Mouse (Mus musculus) bone marrow macrophage, adult 2 months (primary cell): Measurements from ENCODE around the gene 2010109A12Rik. TPM values are rescaled to one million over a fixed set of nuclear protein-coding genes. Genes with fewer than 3 reads are reported as not detected.

ENCODE experiments used
- H3K27ac ChIP-seq: 2 replicates; pipeline ENCODE4 v1.5.1; 2012; ENCODE audit warnings: low read depth, low read length; ENCODE audit not compliant: insufficient read depth
- H3K4me1 ChIP-seq: 2 replicates; pipeline ENCODE4 v1.6.1; 2012; ENCODE audit warnings: low read length; ENCODE audit not compliant: control insufficient read depth, insufficient read depth
- H3K4me3 ChIP-seq: 2 replicates; pipeline ENCODE4 v1.5.1; 2012; ENCODE audit warnings: mild to moderate bottlenecking, low read length, moderate library complexity; ENCODE audit not compliant: insufficient read depth
- CTCF ChIP-seq: IDR thresholded peaks from 2 replicates; pipeline ENCODE4 v1.5.1; 2012; ENCODE audit warnings: low read depth, mild to moderate bottlenecking, low read length, moderate library complexity
- POLR2A ChIP-seq: IDR thresholded peaks from 2 replicates; pipeline ENCODE4 v1.6.1; 2012; ENCODE audit warnings: mild to moderate bottlenecking, low read depth, low read length, borderline replicate concordance
- polyA plus RNA-seq: library from polyadenylated mRNA; stranded (reverse); fragments of >200 nt; gene quantifications from 2 replicates; pipeline ENCODE4 v1.2.4, GENCODE M21; 2012; ENCODE audit not compliant: missing spikeins, insufficient read depth, insufficient read length

Gene 2010109A12Rik
- polyA plus RNA-seq, 1 experiment: 0.75 TPM

DNA sequence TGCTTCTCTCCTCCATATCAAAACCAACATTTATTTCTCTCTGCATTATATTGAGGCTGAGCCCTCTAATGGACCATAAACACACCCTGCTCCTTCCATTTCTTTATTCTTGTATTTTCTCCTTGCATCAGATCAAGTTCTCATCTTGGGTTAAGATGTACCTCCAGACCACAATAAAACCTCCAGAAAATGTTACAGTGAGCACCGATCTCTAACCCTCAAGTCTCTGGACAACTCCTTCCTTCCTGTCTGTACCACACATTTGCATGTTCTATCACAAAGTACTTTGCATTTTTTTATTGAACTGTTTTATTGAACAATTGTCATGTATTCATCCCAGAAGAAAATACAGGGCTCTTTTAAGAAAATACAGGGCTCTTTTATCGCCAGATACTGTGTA lies 23.2 kb downstream of the 2010109A12Rik start:
- H3K27ac ChIP-seq: no peak overlapping the region
- TF ChIP-seq CTCF (no peak), POLR2A (no peak)
- H3K4me3 ChIP-seq: no peak overlapping the region
- no peaks in the 10 kb centered on the region for H3K4me1 ChIP-seq

- Histone ChIP-seq H3K27ac (no peak overlapping the region), H3K4me1 (no peaks in the 10 kb centered on the region)
- TF ChIP-seq CTCF (no peak), POLR2A (no peak)
Observed at GRCm38 (mm10) chr5:93231721-93232120, 25.4 kb downstream of the 2010109A12Rik start.

GRCm38 (mm10) chr5:93232838-93233237 lies 26.5 kb downstream of the 2010109A12Rik start:
- no peak for TF ChIP-seq POLR2A
- no peak for TF ChIP-seq CTCF
- Histone ChIP-seq H3K4me3 (no peak overlapping the region), H3K4me1 (no peaks in the 10 kb centered on the region), H3K27ac (no peak overlapping the region)

More at GRCm38 (mm10) chr5:93231721-93232120, 25.4 kb downstream of the 2010109A12Rik start:
- no peak overlapping the region for H3K4me3 ChIP-seq

DNA sequence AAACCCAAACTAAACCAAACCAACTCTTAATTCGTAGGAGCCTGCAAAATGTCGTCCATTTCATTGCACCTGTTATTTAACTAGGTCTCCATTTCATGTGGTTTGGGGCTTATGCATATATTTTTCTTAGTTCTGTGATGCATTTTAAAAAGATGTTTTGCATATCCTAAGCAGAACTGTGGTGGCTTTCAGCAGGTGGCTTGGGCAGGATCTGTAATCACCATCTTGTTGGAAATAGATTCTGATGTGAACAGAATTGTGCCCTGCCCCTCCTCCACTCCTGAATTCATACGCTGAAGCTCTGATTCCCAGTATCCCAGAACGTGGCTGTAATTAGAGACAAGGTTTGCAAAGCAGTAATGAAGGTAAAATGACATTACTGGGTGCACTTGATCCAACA lies 27.8 kb downstream of the 2010109A12Rik start:
- TF ChIP-seq POLR2A (no peak), CTCF (no peak)
- Histone ChIP-seq H3K4me3 (no peak overlapping the region), H3K4me1 (no peaks in the 10 kb centered on the region), H3K27ac (no peak overlapping the region)

DNA sequence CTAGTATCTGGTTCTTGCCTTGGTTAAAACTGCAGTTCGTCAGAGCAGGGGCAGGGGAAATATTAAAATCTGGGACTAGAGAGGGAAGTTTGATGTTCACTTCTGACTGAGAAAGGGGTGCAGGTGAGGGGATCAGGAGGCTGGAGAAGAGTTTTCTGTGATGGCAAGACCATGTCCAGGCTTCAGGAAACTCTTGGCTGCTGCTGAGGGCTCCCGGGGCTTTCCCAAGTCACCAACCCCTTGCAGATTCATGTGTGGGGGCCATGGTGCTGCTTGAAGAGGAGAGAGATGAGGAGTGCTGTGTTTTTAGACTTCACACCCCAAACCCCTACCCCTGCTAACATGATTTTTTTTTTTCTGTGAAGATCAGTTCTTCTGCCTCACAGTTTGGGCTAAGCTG lies 28.3 kb downstream of the 2010109A12Rik start:
- H3K4me3 ChIP-seq: no peak overlapping the region
- H3K4me1 ChIP-seq: no peaks in the 10 kb centered on the region
- TF ChIP-seq POLR2A (no peak), CTCF (no peak)
- H3K27ac ChIP-seq: no peak overlapping the region

DNA sequence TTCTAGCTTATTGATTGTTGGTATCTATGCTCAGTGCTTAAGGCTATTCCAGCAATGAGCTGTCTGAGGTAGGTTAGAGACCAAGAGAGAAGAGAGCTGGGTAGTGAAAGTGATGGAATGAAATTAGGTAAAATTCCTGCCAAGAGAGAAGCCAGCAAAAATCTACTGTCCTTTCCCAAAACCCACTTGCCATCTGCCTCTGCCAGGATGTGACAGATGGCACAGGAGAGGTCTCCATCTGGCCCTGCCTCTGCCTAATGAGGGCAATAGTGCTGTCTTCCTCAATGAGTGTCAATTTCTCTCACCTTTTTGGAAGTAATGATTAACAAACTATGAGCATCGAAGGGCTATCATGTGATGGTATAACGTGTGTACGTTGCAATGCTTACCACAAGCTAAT lies 29.6 kb downstream of the 2010109A12Rik start:
- TF ChIP-seq POLR2A (no peak), CTCF (no peak)
- H3K4me3 ChIP-seq: no peak overlapping the region
- H3K27ac ChIP-seq: no peak overlapping the region
- no peaks in the 10 kb centered on the region for H3K4me1 ChIP-seq

GRCm38 (mm10) chr5:93236541-93236940 lies 30.2 kb downstream of the 2010109A12Rik start:
- Histone ChIP-seq H3K4me1 (no peaks in the 10 kb centered on the region), H3K4me3 (no peak overlapping the region), H3K27ac (no peak overlapping the region)
- TF ChIP-seq POLR2A (no peak), CTCF (no peak)

DNA sequence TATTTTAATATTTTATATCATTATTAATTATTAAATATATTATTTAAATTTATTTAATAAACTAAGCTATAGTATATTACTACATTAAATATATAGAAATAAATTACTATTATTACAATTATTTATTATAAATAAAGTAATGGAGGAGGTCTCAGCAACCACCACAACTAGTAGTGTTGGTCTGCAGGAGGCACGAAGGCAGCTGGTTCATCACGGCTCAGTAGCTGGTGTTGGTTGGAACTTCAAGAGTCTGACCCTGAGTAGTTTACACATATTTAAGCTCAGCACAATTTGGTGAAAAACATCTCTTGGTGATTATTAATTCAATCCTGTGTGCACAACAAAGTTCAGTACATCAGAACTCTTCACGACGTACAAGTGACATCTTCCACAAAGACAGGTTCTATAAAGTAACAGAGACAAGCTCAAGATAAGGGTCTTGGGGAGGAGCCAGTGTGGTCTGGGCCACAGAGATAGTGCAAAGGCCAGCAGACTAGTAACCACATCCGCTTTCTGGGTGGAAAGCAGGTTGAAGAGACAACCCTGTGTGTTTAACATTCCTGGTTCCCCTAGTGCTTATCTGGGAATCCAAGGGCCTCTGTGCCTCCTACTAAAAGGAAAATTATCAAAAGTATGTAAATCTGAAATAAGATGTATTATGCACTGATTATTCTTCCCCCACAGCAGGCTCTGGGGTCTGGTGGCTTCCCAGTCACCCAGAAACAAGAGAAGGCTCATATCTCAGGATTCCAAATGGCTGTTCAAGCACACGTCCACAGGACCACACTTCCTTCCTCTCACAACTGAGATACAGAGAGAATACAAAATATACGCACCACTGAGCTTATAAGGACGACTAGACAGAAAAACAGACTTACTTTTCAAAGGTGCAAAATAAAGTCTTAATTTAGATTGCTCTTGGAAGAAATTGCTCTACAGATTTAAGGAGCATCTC lies 33.5 kb downstream of the 2010109A12Rik start:
- Histone ChIP-seq H3K4me3 (no peak overlapping the region), H3K4me1 (no peaks in the 10 kb centered on the region), H3K27ac (no peak overlapping the region)
- TF ChIP-seq CTCF: no peak

DNA sequence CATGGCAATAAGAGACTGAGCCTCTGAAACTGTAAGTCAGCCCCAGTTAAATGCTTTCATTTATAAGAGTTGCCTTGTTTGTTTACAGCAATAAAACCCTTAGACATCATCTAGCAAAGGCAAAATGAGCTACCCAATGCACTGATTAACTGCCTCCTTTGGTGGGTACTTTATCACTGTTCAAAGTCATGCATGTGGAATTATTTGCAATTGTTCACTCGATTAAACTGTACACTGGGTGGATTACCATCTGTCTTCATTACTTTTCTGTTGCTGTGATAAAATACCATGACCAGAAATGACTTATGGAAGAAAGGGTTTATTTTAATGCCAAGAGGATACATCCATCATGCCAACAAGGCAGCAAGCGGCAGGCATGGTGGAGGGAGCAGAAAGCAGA lies 39.0 kb downstream of the 2010109A12Rik start:
- Histone ChIP-seq H3K27ac (no peak overlapping the region), H3K4me3 (no peak overlapping the region), H3K4me1 (no peaks in the 10 kb centered on the region)
- no peak for TF ChIP-seq POLR2A
- TF ChIP-seq CTCF: no peak

GRCm38 (mm10) chr5:93249940-93250578 lies 43.7 kb downstream of the 2010109A12Rik start:
- H3K4me3 ChIP-seq: no peak overlapping the region
- TF ChIP-seq POLR2A (no peak), CTCF (no peak)
- no peak overlapping the region for H3K27ac ChIP-seq
- no peaks in the 10 kb centered on the region for H3K4me1 ChIP-seq
